Mouse (Mus musculus): ENCODE data around the gene Micu2.

- TF ChIP-seq POLR2A (IDR thresholded peaks at IDR 0.05; ENCODE audit: insufficient read depth, low read length): peak; percentile 43
- TF ChIP-seq CTCF (IDR thresholded peaks at IDR 0.05; ENCODE audit: low read depth, low read length): no peak
These were observed 108.8 kb downstream of the Micu2 start, which contains the start of gene Zdhhc20 for GRCm38 (mm10) chr14:57890011-57890842.
